Mouse (Mus musculus) lung, embryonic 14.5 days (tissue): Measurements from ENCODE around the gene Pacs2. TPM values are rescaled to one million over a fixed set of nuclear protein-coding genes. Genes with fewer than 3 reads are reported as not detected.

Experiments used
- ATAC-seq: fragments of 200-750 bp; cut with Nextera tagmentation; 2 replicates; pipeline ENCODE4 v1.8.0; 2017; ENCODE audit warnings: mild to moderate bottlenecking, moderate TSS enrichment, moderate library complexity; ENCODE audit not compliant: insufficient read depth
- DNase-seq: peaks from one replicate; pipeline ENCODE4 v3.0.0-alpha.2; 2015
- H3K27ac ChIP-seq: fragments of 300-500 bp; sonication (generic); 2 replicates; pipeline ENCODE4 v1.5.1; 2014; ENCODE audit warnings: low read depth, mild to moderate bottlenecking, moderate library complexity
- H3K27me3 ChIP-seq: fragments of 300-500 bp; sonication (generic); 2 replicates; pipeline ENCODE4 v1.6.1; 2014; ENCODE audit warnings: low read length, control low read depth; ENCODE audit not compliant: insufficient read depth
- H3K36me3 ChIP-seq: fragments of 300-500 bp; sonication (generic); 2 replicates; pipeline ENCODE4 v1.6.1; 2014; ENCODE audit warnings: control low read depth; ENCODE audit not compliant: insufficient read depth
- H3K4me1 ChIP-seq: fragments of 300-500 bp; sonication (generic); 2 replicates; pipeline ENCODE4 v1.6.1; 2014; ENCODE audit warnings: antibody characterized with exemption, control low read depth; ENCODE audit not compliant: insufficient read depth
- H3K4me2 ChIP-seq: fragments of 300-500 bp; sonication (generic); 2 replicates; pipeline ENCODE4 v1.6.1; 2014; ENCODE audit warnings: mild to moderate bottlenecking
- H3K4me3 ChIP-seq: fragments of 300-500 bp; sonication (generic); 2 replicates; pipeline ENCODE4 v1.5.1; 2014; ENCODE audit warnings: low read depth, low read length
- H3K9ac ChIP-seq: fragments of 300-500 bp; sonication (generic); 2 replicates; pipeline ENCODE4 v1.6.1; 2014
- H3K9me3 ChIP-seq: fragments of 300-500 bp; sonication (generic); 2 replicates; pipeline ENCODE4 v1.6.1; 2016; ENCODE audit warnings: low read depth, low read length, control low read depth
- CTCF ChIP-seq: IDR thresholded peaks from 2 replicates; pipeline ENCODE4 v1.5.1; 2016; ENCODE audit warnings: antibody characterized with exemption, low read depth
- WGBS: fragments of 180-500 bp; shearing (Covaris S2); extraction: QIAGEN DNeasy Blood & Tissue Kit; methylation state at CpG from one replicate; pipeline ENCODE4 v1.1.7; 2014; 5-methylcytosine and 5-hydroxymethylcytosine counted together
- polyA plus RNA-seq: library from polyadenylated mRNA; unstranded; fragments of >200 nt; fragmentation: Nextera tagmentation; extraction: Ambion mirVana; gene quantifications from 2 replicates; pipeline ENCODE4 v1.2.1, GENCODE M21; 2014

Gene Pacs2
- 12.3 and 15.6 TPM in 2 replicates for polyA plus RNA-seq

DNA sequence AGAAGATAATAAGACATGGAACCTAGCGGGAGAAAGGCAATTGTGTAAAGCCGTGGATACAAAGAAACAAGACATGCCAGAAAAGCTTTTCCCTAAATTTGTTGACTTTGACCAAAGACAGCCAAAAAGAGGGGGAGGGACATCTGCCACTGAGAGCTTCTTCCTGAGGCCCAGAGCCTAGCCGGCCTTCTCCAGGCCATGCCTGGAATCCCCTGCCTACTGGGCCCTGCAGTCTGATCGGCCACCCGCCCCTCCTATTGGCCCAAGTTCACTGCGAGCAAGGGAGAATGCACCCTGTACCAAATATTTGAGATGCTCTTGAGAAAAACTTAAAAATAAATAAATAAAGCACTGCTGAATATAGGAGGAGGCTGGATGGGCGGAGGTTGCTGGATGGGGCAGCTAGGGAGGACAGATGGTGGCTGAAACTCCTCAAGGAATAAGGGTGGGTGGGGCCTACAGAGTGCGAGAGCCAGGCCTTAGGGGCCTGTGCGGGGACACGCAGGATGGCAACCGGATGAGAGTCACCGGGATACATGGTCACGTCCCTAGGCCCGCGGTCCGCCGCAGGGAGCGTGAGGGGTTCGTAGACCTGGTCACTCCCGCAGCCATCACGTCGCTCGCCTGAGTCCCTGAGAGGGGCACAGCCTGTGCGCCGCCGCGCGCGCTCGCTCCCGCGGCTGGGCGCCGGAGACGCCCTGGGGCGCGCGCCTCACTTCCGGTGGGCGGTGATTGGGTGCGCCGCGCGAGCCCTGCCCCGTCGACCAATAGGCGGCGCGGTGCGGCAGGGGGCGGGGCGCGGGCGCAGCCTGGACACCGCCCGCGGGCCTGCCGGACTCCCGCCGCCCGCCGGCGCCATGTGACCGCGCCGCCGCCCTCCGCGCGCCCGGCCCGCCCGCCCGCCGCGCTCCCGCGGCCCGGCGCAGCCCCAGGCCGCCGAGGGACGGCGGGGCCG, at the start of gene Pacs2:
Gene Pacs2, plus strand, starts transcription at position 905 of the 955 bp plus-strand sequence.
- WGBS = 3% methylated on average over 65 of the region's 85 CpGs
- TF ChIP-seq CTCF = no peak; the same call in 1 of the 2 replicates
- DNase-seq (peak; percentile 98), ATAC-seq (peak; percentile 95)
- Histone ChIP-seq H3K9me3 (no peaks in the 10 kb centered on the region), H3K27me3 (no peaks in the 10 kb centered on the region), H3K4me1 (peaks cover 12% of the 10 kb centered on the region; the same call in 1 of the 2 replicates), H3K9ac (peak within 1 kb of the TSS; percentile 84), H3K4me2 (peak within 1 kb of the TSS; percentile 89), H3K4me3 (peak within 1 kb of the TSS; percentile 93), H3K36me3 (no peaks in the 10 kb centered on the region), H3K27ac (peak within 1 kb of the TSS; percentile 89)

DNA sequence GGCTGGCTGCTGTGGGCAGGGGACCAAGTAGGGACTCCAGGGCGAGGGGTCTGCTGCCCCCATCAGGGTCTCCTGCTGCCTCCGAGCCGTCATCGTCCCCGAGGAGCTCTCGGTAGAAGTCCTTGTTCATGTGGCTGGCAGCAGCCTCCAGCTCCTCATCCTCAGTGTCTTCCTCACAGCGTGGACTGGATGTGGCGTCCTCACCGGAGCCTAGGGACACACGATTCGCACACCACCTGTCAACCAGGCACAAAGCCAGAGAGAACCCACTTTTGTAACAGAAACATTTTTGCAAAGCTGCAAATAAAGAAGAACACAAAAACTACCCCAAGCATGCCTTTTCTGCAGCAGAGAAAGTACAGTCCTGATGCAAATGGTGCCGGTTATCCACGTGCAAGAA, 48.5 kb upstream of the Pacs2 start:
- Histone ChIP-seq H3K27me3 (no peaks in the 10 kb centered on the region), H3K36me3 (peaks cover 98% of the 10 kb centered on the region), H3K4me2 (no peak overlapping the region), H3K9ac (no peak overlapping the region), H3K9me3 (no peaks in the 10 kb centered on the region), H3K4me3 (no peak overlapping the region), H3K27ac (no peak overlapping the region), H3K4me1 (no peaks in the 10 kb centered on the region)
- WGBS = 92% methylated on average over 13 of the region's 13 CpGs
- ATAC-seq (no peak), DNase-seq (no peak)
- no peak for TF ChIP-seq CTCF

DNA sequence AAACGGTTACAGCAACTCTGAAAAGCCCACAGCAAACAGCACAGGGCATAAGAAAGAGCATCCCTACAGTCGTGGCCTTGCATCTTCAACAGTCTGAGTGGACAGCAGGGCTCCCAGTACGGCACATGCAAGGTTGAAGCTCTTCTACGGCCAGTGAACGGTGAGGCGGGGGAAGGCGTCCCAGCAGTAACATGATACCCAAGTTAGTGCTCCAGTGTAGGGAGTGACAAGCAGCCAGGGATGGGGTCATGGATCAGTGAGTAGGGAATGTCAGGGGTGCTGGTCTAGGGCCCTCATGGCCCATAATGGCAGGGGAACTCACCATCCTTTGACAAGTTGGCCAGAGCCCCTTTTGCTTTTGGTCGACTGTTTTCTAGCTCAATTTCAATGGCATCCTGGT, 45.4 kb upstream of the Pacs2 start:
- no peak for TF ChIP-seq CTCF
- peaks cover 98% of the 10 kb centered on the region for H3K36me3 ChIP-seq
- ATAC-seq = no peak

DNA sequence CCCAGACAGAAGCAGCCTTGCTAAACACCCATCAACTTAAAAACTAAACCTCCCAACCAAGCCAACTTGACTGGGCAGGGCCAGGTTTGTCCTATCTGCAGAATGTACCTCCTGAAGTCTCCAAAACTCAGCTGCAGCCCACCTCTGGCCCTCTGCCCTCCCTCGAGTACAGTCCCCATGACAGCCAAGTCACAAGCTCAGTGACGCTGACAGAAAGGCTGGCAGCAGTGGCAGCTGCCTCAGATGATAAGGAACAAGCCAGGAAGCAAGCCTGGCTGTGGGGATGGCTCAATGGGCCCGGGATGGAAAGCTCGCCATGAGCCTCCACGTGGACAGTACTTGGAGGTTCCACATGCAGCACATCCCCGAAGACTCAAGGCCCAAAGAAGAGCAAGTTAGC, 44.7 kb upstream of the Pacs2 start:
- WGBS = 86% methylated on average over 6 of the region's 6 CpGs
- ATAC-seq = no peak

More for the DNA sequence above, 45.4 kb upstream of the Pacs2 start:
- no peaks in the 10 kb centered on the region for H3K4me1 ChIP-seq
- H3K27me3 ChIP-seq = no peaks in the 10 kb centered on the region
- DNase-seq = no peak
- H3K9ac ChIP-seq = no peak overlapping the region
- H3K27ac ChIP-seq = no peak overlapping the region
- 46% methylated on average over 8 of the region's 8 CpGs for WGBS
- no peaks in the 10 kb centered on the region for H3K9me3 ChIP-seq
- no peak overlapping the region for H3K4me3 ChIP-seq
- H3K4me2 ChIP-seq = no peak overlapping the region

DNA sequence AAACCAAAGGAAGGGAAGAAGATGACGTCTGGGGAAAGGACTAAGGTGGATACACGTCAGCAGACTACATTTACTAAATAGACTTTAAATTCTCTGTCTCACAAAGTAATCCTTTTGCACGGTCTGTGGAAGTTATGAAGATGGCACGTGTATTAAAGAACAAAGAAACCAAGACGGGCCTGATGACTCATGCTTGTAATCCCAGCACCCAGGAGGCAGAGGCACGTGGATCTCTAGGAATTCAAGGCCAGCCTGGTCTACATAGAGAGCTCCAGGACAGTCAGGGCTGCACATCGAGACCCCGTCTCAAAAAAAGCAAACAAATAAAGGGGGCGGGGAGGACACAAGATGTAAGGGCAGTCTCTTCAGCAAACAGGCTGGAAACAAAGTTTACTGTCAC, 39.6 kb upstream of the Pacs2 start:
- Histone ChIP-seq H3K4me3 (no peak overlapping the region), H3K27me3 (no peaks in the 10 kb centered on the region), H3K9ac (no peak overlapping the region), H3K36me3 (peaks cover 74% of the 10 kb centered on the region), H3K4me2 (no peak overlapping the region), H3K9me3 (no peaks in the 10 kb centered on the region), H3K4me1 (no peaks in the 10 kb centered on the region), H3K27ac (no peak overlapping the region)
- no peak for TF ChIP-seq CTCF
- ATAC-seq (no peak), DNase-seq (no peak)
- 90% methylated on average over 9 of the region's 9 CpGs for WGBS

More for the DNA sequence above, 44.7 kb upstream of the Pacs2 start:
- Histone ChIP-seq H3K9ac (no peak overlapping the region), H3K27ac (no peak overlapping the region), H3K27me3 (no peaks in the 10 kb centered on the region), H3K4me2 (no peak overlapping the region), H3K4me3 (no peak overlapping the region), H3K9me3 (no peaks in the 10 kb centered on the region), H3K4me1 (no peaks in the 10 kb centered on the region), H3K36me3 (peaks cover 93% of the 10 kb centered on the region)
- DNase-seq = no peak
- TF ChIP-seq CTCF = no peak

DNA sequence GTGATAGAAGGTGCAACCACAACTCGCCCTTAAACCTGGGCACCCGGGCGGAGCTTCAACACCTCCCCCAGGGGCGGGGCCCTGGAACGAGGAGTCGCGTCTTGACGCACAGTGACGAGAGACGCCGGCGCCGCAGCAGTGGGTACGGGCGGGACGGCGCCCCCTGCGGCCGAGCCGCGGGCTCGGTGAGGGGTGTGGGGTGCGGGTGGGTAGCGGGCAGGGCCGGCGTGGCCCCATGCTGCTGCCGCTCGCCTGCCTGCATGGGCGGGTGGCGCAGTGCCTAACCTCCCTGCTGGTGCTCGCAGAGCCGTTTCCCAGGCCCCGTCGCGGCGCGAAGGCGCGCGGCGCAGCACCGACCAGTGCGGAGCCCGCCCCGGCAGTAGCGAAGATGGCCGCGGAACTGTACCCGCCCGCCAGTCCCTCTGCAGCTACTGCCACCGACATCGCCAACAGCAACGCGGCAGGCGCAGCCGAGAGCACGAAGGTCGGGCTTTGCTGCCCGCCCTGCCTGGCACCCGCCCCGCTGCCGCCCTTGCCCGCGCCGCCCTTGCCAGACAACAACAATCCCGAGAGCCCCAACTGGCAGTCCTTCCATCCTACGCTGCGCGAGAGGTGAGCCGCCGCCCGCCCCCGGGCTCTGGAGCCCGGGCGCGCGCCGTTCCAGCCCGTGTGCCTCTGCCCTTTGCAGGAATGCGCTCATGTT, 37.8 kb upstream of the Pacs2 start, which contains the start of gene Btbd6:
Gene Btbd6, plus strand, starts transcription at position 112 of the 703 bp plus-strand sequence.
- Histone ChIP-seq H3K27ac (peak within 1 kb of the TSS; percentile 87), H3K9me3 (no peaks in the 10 kb centered on the region), H3K4me2 (peak within 1 kb of the TSS; percentile 90), H3K4me1 (no peaks in the 10 kb centered on the region), H3K36me3 (peaks cover 74% of the 10 kb centered on the region), H3K27me3 (no peaks in the 10 kb centered on the region), H3K9ac (peak within 1 kb of the TSS; percentile 84), H3K4me3 (peak within 1 kb of the TSS; percentile 78)
- under 1% methylated on average over 80 of the region's 80 CpGs for WGBS
- peak; percentile 93 for DNase-seq
- peak; percentile 40 for TF ChIP-seq CTCF
- ATAC-seq = peak; percentile 98

DNA sequence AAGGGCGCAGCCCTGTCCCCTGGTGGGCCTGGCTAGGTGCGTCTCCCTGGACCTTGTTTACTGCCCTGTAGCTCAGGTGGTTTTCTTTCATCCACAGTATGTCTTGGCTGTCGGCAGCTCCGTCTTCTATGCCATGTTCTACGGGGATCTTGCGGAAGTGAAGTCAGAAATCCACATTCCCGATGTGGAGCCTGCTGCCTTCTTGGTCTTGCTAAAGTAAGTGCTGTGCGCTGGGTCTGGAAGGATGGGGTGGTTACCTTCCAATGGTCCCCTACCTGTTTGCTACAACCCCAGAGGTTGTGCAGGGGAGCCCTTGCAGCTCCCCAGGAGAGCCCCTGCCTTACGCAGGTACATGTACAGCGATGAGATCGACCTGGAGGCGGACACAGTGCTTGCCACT, 37.2 kb upstream of the Pacs2 start:
- Histone ChIP-seq H3K27ac (peak overlapping the region; percentile 87), H3K36me3 (peaks cover 74% of the 10 kb centered on the region), H3K27me3 (no peaks in the 10 kb centered on the region), H3K4me2 (peak overlapping the region; percentile 90), H3K4me1 (no peaks in the 10 kb centered on the region), H3K9me3 (no peaks in the 10 kb centered on the region), H3K4me3 (peak overlapping the region; percentile 78), H3K9ac (peak overlapping the region; percentile 84)
- DNase-seq (peak; percentile 34), ATAC-seq (no peak; the same call in 1 of the 2 replicates)
- TF ChIP-seq CTCF = no peak; the same call in 1 of the 2 replicates
- 36% methylated on average over 12 of the region's 12 CpGs for WGBS
